Mouse (Mus musculus) embryo, embryonic 10 days (tissue): Measurements from ENCODE around the gene Tle4.
"Not testable (repeated sequence)": the region's sequence is repeated elsewhere in the genome, so short reads cannot be mapped to it uniquely, and the experiment has no call there.

Experiments
- DNase-seq: peaks from one replicate; pipeline ENCODE4 v3.0.0-alpha.2; 2015; ENCODE audit warnings: low spot score

Gene Tle4

GRCm38 (mm10) chr19:14597917-14598689 is at the start of gene Tle4:
Gene Tle4, minus strand, starts transcription at chr19:14598051.
- DNase-seq: peak; percentile 100

DNA sequence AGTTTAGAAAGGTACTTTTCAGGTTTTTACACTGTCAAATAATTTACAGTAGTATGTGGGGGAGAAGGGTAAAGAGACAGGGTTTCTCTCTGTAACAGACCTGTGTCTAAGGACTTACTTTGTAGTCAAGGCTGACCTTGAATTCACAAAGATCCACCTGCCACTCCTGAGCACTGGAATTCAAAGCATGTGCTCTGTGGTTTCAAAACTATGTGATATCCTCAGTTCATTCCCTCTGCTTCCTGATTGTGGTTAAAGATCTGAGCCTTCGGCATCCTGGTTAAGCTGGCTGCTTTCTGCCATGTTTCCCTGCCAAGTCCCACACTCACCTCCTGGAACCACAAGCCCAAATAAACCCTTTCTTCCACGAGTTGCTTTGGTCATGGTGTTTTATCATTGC is 47.8 kb upstream of the Tle4 start:
- no peak for DNase-seq

GRCm38 (mm10) chr19:14644756-14645155 is 46.9 kb upstream of the Tle4 start:
- DNase-seq: no peak

DNA sequence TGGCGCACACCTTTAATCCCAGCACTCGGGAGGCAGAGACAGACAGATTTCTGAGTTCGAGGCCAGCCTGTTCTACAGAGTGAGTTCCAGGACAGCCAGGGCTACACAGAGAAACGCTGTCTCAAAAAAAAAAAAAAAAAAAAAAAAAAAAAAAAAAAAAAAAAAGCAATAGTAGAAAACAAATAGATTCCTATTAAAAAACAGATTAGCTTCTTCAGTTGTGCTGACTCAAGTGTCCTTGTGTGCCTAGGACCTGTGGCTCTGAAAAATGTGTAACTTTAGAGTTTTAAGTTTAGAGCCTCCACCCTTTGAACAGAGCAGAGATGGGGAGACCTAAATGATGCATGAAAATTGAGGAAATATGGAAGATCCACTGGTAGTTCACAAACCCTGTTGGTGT is 45.2 kb upstream of the Tle4 start:
- DNase-seq: not testable (repeated sequence)

DNA sequence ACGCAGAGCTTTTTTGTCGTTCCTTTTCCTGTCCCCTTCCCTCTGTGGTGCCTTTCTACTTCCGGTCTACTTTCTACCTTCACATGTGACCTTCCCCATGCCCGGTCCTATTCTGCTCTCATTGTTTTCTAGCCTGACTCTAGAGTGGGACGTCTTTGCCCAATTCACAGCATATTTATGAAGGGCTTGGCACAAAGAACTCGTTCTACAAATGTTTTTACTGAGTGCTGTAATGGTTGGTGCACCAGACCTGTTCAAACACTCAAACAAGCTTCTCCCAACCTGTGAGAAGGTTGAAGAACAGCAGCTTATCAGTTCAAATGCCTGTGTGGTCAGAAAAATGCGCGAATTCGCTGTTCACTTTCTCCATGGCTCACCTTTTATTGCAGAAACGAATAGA is 44.8 kb upstream of the Tle4 start:
- no peak for DNase-seq

DNA sequence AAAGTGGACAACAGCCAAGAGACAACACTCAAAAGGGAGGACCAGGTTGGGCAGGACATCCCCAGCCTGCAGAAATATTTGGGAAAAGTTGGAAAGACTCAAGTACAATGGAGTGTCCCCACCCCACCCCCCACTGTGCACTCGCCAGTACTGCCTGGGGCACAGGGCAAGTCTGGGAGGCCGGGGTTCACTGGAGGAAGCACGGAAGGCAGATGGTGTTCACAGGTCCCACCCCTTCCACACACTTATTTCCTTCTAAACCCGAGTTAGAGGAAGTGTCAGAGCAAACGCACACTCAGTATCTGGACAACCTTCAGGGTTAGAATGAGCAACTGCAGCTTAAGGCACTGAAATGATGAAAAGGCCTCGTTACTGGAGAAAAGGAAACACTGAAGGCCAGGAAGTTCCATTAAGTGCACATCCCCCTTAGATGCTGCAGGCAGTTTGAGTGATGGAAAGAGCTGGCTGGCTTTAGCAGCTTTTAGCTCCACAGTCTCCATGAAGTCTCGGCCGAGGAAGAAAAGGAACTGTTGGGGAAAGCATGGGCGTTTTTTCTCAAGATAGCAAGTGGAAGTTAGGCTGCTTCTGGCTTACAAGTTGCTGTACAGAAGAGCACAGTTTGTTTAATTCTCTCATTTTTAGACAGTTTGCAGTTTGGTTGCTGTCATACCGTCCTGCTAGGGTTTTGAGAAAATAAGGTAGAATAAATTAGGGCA is 37.5 kb upstream of the Tle4 start:
- peak; percentile 38 for DNase-seq

DNA sequence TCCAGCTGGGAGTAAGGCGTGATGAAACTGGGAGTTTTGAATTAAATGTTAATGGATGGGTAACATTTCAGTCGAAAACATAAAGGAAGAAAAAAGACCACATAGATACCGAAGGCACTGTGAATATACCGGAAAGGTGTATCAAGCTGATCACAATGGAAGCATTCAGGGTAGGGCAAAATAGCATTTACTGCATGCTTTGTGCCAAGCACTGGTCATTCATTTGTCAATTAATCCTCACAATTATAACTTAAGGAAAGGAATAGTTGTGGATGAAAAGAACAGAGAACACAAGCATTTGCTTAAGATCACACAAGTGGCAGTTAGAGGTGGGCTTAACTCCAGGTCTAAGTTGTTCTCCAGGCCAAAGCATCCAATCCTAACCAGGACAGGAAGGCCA is 25.5 kb upstream of the Tle4 start:
- no peak for DNase-seq

- DNase-seq: no peak
Observed at GRCm38 (mm10) chr19:14620534-14620933, 22.7 kb upstream of the Tle4 start.

DNA sequence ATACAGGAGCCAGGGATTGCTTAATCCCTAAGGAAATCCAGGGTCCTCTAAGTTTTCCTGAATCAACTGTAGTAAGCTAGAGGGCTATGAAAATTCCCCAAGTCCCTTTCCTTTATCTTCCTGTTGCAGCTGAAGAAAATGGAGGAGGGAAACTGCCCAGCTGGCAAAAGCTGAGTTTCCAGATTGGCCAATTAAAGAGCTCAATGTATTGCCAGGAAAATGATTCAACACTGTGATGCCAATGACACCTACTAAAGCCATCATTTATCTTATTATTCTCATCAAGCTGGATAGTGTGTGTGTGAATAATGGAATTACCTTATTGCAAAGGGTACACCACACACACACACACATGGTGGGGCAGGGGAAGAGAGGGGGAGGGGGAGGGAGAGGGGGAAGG is 22.0 kb upstream of the Tle4 start:
- DNase-seq: no peak

DNA sequence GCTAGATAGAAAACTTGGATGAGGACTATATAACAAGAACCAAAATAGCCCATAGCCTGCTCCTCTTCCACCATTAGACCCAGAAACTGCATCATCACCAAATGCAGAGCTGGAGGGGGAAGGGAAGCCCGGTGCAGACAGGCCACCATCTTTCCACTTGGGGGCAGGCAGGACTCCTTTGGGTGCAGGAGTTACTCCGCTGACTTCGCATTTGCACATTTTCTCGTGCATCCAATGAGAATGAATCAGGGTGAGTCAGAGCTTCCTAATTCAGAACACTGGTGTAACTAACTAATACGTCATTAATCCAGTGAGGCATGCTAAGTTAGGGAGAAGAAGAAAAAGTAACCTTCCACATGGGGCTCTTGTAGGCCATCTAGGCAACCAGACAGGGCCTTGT is 17.0 kb upstream of the Tle4 start:
- no peak for DNase-seq

DNA sequence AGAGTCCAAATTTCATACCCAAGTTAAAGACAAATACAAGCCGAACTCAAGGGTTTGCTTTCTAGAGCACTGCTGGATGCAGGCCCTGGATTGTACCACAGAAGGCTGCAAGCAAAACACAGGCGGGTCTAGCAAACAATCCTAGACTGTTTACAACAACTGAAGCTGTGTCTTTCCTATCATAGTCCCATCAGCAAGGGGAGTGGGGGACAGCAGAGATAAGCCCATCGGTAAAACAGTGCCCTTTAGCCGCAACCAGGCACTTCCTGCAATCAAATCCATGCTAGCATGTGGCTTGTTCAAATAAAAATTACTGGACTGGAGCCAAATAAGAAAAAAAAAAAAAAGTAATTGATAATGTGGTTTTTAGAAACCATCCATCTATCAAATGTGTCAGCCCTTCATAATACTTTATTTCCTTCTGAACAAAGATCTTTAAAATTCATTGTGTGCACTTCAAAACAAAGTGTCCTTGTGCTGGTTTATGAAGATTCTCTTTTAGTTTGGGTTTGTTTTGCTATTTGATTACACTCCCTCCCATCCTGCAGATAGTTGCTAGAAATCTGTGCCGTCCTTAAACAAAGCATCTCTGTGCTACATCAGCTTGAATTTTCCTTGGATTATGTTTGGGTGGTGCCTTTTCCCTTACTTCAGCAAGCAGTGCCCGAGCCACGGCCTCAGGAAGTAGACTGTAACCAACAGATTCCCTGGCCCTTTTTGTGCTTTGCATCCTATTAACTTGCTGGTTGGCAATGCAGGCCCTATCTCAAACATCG is 12.9 kb upstream of the Tle4 start:
- no peak for DNase-seq

DNA sequence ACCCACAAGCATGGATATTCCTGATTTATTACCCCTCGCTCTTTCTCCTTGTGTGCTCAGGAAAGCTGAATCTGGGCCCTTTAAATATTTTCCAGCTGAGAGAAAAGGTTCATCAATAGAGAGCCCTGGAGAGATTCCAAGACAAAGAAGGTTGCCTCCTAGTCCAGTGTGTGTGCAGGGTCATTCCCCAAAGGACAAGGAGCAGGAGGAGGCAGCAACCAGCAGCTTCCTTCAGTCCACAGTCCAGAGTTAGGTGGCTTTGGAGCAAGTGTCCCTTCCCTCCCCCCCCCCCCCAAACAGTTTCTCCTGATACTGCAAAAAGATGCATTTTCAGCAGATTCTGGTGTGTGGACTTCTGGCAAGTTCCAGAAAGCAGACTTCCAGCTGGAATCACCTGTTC is 3.0 kb upstream of the Tle4 start:
- DNase-seq: no peak

- DNase-seq: no peak
Observed at GRCm38 (mm10) chr19:14600354-14600753, 2.5 kb upstream of the Tle4 start.

GRCm38 (mm10) chr19:14599851-14600251 is 2.0 kb upstream of the Tle4 start:
- DNase-seq: peak; percentile 24

DNA sequence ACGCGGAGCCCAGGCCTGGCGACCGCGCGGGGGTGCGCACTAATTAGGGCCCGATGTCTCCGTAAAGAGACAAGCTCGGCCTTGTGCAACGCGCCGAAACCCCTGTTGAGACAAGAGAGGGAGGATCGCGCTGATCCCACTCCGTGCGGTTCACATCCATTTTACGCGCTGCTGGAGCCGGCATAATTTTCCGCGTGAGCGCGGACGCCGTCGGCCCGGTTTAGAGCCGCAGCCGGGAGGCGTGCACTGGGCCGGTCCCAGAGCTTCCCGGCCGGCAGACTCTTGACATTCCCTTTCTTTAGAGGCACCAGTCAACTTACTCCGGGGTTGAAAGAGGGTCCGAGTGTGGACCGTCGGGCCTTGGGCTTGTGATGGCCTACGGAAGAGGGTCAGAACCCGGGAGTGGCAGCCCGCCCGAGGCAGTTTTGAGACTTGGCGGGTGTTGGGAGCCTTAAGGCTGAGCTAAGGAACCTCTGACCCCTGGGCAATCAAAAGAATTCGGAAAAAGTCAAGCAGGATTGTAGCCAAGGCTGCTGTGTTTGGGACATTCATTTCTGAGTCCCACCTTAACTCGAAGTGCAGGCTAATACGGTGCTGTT is 938 bp upstream of the Tle4 start:
- peak; percentile 69 for DNase-seq

DNA sequence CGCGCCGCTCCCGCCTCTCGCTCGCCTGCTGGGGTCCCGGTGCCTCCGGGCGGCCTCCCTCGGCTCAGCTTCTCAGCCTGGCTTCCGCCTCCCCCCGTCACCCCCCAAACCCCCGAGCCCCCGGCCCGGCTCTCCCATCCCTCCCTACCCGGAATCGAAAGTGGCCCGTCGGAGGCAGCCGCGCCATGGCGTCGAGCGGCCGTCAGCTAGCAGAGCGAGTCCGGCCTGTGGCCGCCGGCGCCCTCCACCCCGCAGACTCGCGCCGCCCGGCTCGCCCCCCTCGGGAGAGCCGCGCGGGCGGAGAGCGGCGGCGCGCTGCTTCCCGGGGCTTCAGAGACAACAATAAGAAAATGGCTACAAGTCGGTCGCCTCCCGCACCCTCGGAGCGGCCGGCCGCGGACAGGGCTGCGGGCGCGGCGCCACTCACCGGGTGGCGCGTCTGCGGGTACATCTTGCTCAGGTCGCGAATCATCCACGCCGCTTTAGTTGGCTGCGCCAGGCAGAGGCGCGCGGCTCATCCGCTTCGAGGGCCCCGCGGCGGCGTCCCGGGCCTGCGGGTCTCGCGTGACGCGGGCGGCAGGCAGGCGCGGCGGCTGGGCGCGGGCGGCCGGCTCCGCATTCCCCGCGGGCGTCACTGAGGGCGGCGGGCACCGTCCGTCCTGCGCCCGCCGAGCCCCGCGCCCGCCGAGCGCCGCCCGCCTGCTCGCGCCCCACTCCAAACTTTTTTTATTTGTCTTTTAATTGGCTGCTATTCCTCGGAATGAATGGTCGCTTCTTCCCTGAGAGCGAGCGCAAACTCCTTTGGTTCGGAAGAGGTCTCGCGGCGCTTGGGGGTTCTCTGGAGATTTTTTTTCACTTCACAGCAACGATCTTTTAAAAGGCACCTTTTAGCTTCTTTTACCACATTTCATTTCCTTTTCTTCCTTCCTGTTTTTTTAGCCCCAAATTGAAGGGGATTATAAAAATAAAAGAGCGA is 622 bp downstream of the Tle4 start:
- DNase-seq: peak; percentile 60

DNA sequence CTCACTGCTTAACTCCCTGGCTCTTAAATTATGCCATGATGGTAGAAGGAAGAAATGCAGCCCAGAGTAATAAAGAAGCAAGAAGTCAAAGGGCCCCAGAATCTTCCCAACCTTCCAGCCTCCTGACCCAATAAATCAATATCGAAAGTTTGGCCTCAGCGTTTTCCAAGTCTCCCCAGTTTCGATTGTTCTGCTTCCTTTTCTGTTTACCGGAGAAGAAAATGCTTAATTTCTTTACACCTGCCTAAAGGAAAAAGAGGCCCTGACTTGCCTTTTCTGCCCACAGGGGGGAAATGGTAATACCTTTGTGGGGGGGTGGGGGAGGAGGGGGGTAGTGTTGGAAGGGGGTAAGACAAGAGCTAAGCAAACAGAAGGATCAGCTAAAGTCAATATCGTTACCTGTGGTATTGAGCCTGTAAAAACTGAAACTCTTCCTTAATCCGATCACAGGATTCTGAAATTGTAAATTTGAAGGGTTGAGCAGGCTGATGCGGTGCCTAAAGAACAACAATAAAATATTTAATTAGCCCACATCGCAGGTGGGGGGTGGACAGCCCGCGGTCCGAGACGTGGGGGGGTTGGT is 1.4 kb downstream of the Tle4 start:
- DNase-seq: peak; percentile 52

- DNase-seq: peak; percentile 50
Observed at GRCm38 (mm10) chr19:14595390-14595997, 2.4 kb downstream of the Tle4 start.

- no peak for DNase-seq
Observed at GRCm38 (mm10) chr19:14594537-14594936, 3.3 kb downstream of the Tle4 start.

DNA sequence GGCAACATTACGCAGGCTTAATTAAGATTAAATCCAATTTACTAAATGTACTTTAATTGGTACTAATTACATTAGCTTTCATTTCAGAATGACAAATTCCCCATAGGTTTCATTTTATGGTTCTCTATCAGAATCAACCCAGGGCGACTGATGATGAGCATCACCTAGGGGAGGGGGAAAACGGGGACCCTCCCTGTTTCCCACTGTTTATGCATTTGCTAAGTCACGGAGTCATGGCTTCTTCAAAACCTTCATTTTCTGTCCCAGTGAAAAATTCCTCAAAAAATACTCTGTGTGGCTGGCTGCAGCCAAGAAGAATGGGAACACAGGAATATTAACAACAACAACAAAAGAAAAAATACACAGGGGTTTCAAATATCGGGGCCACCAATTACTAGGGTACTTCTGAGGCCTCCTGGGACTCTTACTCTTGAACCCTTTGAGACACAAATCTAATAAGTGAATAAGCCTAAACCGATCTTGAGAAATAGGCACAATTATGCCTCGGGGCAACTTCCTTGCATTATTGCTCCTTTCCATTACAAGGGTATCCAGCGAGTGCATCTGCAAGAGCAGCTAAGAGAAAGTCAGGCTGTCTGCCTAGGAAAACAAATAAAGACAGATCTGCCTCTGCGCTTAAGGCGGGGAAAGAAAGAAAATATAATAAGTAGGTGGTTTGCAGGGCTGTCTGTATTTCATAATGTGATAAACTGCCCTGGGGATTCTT is 5.9 kb downstream of the Tle4 start:
- peak; percentile 29 for DNase-seq
